Mouse (Mus musculus) ovary, adult 18-20 months (tissue): Measurements from ENCODE around the gene 4930518I15Rik.
"Not testable (repeated sequence)": the region's sequence is repeated elsewhere in the genome, so short reads cannot be mapped to it uniquely, and the experiment has no call there.

Experiments used
- DNase-seq: peaks from one replicate; pipeline ENCODE4 v3.0.0; 2022; ENCODE audit warnings: low spot score, mixed read lengths

The 4930518I15Rik gene

DNA sequence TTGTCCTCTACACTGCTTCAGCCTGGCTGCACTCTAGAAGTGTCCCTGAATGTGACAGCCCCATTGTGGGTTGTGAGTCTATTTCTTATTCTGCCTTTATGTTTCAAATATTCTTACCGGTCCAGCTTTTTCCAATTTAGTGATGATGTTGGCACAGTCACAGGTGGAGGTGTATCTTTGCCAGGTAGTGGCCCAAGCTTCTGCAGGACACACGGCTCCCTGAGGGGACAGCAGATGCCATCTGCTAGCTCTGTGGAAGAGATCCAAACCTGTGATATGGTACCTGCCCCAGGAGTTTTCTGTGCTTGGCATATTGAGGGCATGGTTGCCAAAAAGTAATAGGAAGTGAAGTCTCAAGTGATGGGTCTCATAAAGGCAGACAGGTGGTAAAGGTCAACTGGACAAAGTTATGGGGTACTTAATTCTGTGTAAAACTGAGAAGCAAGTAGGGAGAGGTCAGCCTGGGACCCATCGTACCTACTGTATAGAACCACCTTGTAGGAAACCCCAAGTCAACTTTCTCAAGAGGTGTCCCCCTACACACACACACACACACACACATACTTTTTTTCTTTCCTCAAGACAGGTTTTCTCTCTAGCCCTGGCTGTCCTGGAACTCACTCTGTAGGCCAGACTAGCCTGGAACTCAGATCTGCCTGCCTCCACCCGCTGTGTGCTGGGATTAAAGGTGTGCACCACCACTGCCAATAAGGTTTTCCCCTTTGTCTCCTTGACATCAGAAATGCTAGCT is 17.2 kb upstream of the 4930518I15Rik start:
- DNase-seq, result no peak

DNA sequence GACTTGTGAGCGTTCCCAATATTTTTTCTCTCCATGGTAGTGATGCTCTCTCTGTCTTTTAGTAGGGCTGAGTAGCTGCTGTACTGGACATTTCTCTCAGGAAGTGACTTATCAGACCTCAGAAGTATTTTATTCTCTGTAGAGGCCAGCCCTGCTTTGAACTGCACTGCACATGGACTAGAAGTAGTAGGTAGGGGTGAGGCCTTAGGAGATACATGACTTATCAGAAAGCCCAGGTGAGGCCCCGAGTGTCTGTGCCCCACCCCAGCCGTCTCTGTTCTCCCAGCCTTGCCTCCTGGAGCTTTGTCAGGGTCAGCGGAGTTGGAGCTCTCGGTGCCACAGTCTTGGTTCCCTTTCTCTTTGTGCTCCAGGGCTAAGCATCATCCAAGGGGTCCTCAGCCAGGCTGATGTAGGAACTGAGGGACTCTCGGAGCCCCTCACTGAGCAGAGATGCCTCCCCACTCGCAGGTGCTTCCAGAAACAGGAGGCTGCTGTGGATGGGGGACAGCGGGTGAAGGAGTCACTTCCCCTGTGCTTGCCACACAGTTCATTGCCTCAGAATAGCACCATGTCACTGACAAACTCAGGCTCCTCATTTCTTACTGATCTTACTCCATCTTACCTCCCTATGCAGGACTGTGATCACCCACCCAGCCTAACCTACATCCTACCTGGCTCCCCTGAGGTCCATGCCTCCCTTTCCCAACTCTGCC is 16.5 kb upstream of the 4930518I15Rik start:
- no peak for DNase-seq

DNA sequence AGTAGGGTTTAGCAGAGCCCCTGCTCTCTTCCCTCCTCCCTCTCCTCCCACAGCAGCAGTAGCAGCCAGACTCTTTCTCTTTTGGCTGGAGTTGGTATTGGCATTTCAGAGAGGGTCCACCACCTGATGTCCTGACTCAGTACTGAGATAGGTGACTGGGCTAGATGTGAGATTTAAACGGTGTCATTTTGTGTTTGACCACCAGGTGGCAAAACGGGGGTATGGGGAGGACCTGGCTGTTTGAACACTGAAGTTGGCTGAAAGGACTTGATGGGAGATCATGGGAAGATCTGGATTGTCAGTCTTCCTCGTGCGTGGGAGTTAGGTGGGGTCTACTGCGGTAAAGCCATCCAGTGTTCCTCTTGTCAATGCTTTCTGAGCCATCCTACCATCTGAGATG is 15.9 kb upstream of the 4930518I15Rik start:
- DNase-seq, result no peak

DNA sequence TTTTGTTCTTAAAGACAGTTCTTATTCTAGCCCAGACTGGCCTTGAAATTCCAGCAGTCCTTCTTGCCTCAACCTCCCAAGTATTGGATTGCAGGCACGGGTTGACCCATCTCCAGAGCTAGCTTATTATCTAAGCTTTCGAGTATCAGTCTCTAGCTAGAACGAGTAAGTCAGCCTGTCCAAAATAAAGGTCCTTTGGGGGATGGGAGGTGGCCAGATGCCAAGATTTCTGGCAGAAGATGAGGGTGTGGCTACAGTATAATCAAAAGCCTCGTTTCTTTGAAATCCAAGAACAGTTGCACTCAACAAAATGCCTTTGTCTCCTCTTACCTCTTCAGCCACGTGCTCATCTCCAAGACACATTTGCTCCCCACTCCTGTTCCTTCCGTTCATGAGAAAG is 12.8 kb upstream of the 4930518I15Rik start:
- DNase-seq, result peak; percentile 55

DNA sequence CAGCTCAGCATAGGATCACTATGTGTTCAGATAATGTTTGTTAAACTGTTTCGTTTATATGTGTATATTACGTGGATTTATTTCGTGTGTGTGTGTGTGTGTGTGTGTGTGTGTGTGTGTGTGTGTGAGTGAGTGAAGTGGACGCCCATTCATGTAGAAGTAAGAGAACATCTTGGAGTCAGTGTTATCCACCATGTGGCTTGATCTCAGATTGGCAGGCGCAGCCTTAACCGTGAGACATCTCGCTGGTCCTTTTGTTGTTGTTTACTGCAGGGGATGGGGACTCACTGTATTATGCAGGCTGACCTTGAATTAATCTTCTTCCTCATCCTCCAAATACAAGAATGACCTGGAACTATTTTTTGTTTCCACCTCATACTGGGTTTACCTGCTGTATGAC is 11.8 kb upstream of the 4930518I15Rik start:
- DNase-seq, result no peak

DNA sequence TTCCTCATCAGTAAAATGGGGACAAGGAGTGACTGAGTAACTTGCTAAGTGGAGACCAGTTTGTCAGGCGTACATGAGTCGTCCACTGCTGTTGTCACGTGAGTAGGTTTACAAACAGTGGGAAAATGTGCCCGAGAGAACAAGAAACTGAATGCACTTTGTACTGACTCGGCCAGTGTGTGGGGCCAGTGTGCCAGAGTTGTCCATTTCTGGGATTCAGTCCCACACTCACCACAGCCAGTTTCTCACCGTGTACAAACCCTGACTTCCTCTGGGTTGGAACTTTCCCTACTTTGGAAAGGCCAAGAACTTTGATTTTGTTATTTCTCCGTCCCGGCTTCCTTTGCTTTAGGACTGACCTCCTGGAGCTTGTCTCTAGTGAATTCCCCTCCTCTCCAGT is 11.2 kb upstream of the 4930518I15Rik start:
- DNase-seq, result no peak

DNA sequence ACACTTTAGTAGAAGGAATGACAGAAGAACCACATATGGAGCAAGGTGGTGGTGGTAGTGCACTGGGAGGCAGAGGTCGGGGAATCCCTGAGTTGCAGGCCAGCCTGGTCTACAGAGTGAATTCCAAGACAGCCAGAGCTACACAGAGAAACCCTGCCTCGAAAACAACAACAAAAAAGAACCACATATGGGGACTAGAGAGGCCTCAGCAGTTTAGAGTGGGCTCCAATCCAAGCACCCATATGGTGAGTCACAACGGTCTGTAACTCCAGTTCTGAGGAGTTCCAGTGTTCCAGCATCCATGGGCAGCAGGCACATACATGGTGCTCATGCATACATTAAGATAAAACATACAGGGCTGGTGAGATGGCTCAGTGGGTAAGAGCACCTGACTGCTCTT is 6.7 kb upstream of the 4930518I15Rik start:
- DNase-seq, result no peak

DNA sequence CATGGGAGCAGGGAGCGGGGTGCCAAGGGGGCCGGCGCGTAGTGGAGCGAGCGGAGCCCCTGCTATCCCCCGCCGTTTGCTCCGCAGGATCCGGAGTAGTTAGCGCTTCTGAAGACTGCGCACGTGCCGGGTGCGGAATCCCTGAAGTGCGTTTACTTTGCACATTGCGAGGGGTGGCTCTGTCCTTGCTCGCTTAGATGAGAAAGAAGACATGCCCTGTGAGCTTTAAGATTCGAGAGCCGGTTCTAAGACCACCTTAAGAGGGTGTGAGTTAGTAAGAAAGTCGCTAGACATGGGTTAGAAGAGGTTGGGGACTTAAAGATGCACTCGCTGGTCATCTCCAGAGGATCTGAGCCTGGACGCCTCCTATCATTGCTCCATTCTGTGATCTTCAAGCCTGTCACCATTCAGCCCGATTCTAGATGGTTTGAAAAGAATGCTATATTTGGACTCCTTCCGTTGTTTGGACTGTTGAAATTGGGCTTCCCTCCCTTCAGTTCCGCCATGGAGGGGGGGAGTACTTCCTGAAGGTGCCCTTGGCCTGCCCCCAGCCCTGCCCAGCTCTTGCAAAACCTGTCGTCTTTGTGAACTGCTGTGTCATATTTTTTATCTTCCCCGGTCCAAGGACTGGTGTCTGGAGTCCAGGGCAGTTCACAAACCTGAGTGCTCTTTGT is 5.9 kb upstream of the 4930518I15Rik start:
- peak; percentile 53 for DNase-seq

DNA sequence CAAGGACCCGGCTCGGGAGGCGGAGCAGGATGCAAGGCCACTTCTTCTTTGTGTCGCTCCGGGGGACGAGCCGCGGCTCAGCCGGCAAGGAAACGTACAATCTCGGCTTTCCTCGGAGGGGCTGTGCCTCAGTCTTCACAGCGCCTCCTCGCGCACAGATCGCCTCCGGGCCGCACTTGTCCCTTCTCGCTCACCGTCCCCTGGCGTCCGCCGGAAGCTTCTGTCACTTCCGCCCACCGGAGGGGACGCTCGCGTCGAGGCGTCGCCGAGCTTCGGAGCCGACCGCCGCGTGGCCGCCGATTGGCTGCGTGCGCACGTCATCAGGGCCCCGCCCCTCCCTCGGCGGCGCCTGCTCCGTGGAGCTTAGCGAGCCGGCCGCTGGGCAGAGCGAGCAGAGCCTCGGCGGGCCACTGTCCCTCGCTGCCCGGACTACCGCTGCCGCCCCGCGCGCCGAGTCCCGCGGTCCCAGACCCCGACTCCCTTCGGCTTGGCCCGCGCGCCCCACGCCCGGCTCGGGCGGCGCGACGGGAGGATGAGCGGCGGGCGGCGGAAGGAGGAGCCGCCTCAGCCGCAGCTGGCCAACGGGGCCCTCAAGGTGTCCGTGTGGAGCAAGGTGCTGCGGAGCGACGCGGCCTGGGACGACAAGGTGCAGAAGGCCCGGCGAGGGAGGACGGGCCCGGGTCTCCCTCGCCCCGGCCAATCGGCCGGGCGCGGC is 5.2 kb upstream of the 4930518I15Rik start, which contains the start of gene Rab5if:
Gene Rab5if (plus strand): TSS at position 357 of the 715 bp plus-strand sequence.
- DNase-seq, result peak; percentile 96

DNA sequence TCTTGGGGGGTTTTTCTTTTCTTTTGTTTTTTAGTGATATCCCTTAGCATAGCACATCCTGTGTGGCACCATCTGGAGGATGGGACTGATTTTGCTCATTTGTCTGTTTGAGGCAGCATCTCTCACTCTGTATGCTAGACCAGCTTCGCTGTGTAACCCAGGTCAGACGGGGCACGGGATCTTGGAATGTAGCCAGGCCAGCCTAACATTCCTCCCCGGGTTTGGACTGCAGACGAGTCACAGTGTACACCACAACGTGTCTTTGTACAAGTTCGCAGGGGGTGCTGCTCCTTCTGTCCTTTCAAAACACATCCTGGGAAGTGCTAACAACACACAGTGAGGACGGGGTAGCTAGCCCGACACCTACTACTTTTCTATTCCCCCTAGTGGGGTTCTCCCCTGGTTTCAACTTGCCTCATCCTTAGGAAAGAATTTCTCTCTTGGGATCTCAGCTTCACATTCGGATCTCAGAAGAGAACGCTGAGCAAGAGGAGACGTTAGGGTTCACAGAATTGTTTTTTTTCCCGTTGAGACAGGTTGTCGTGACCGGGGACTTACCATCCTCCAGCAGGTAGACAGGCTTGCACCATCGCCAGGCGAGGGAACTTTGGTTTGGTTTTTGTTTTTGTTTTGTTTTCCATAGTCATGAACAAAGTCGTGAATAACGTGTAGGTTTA is 4.4 kb upstream of the 4930518I15Rik start:
- no peak for DNase-seq

DNA sequence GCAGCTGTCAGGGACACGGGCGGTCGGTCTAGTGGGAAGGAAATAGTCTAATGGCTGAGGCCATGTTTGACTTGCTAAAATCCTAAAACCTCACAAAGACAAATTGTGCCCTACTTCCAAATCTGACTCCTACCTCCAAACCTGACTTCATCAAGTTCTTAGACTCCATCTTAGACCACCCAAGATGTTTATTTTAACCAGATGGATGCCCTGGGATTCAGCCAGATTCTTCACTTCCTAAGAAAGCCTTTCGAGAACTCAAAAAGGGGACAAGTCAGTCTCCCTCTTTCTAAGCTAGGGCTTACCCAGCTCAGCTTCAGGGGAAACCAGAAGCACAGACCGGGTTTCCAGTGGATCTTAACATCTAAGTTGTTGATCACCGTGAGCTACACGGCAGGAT is 925 bp upstream of the 4930518I15Rik start:
- no peak for DNase-seq

DNA sequence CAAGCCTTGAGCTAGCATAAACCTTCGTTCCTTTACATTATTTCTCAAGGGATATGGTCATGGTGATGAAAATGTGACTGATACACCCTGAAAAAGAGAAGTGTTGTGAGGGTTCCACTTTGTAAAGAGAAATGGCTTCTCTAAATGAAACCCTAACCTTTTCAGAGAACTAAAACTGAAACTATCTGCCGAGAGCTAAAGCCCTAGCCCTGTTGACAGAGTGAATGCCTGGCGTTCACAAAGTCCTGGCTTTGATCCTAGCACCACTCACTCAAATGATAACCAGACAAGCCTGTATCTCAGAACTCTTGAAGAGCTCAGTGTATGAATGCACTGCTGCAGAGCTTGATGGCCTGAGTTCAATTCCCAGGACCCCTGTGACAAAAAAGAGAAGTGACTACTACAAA is 358 bp downstream of the 4930518I15Rik start:
- DNase-seq, result no peak

DNA sequence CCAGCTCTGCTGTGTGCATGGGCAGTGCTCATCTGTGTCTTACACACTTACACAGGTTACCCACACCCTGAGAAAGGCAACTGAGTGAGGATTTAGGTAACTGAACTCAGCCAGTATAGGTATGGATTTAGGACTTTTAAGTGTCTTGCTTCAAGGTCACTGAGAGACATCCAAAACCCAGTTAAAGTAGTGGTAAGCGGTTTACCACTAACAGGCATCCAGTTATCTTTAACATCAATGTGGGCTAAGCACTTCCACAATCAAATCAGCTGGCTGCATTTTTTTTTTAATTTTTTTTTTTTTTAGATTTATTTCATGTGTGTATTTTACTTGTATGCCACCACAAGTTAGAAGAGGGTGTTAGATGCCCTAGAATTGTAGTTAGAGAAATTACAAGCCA is 1.4 kb downstream of the 4930518I15Rik start:
- DNase-seq, result no peak

DNA sequence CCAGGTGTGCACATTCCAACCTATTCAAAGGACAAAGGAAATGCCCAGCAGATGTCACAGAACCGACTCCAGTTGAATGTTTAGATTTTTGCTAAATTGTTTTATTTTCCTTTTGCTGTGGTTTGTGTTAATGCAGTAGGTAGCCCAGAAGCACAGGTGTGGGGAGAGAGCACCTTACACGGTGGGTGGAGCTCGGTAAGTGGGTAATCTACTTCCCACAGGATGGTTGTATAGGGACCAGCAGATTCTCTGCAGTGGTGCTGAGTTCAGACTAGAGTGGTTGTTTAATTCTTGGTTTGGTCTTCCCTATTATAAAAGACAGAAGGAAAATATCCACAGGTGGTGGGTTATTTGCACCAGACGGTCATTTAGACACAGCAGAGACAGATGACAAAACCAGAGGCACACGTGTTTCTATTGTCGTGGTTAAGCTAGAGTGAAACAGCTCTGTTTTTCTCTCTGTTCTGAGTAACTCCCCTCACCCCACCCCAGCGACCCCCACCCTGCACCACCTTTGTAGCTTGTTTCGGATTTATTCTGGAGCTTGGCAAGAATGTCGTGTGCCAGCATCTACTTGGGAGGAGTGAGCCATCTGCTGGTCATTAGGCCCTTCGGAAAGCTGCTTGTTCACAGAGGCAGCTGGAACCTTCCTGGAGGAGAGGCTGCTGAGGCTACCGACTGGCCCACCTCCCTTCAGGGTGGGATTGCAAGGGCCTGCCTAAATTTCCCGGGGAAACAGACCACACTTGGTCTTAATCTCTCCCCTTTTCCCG is 3.6 kb downstream of the 4930518I15Rik start:
- not testable (repeated sequence) for DNase-seq

DNA sequence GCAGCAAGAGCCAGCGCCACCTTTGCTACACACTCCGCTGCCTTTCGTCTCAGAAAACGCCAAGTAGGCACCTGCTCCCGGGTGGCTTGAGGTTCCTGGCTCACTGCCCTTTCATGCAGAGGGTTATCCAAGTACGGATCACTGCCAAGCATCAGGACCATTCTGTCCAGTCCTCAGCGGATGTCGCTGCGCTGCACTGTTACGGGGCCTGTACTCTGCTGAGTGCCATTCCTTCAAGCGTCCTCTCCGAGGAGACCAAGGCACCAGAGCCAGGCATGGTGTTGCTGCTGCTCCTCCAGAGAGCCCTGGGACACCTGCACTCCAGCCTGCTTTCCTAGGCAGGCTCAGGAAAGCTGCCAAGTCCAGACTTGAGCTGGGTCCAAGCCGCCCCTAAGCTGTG is 4.2 kb downstream of the 4930518I15Rik start:
- not testable (repeated sequence) for DNase-seq

DNA sequence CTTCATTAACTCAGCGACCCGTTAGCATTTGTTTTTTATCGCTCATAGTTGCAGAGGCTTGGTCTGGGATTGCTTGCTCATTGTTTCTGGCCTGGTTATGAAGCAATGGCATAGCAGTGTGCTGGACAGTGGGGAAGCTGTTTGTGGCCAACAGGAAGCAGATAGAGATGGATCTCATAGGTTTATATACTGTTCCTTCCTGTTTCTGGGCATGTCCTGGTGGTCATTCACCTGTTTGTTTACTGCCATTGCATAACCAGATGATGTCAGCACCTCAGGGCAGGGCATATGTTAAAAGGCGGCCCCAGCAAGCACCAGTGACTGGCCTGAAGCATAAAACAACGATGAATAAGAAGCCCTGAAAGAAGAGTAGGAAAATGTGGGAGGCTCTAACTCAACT is 7.2 kb downstream of the 4930518I15Rik start:
- DNase-seq, result no peak

DNA sequence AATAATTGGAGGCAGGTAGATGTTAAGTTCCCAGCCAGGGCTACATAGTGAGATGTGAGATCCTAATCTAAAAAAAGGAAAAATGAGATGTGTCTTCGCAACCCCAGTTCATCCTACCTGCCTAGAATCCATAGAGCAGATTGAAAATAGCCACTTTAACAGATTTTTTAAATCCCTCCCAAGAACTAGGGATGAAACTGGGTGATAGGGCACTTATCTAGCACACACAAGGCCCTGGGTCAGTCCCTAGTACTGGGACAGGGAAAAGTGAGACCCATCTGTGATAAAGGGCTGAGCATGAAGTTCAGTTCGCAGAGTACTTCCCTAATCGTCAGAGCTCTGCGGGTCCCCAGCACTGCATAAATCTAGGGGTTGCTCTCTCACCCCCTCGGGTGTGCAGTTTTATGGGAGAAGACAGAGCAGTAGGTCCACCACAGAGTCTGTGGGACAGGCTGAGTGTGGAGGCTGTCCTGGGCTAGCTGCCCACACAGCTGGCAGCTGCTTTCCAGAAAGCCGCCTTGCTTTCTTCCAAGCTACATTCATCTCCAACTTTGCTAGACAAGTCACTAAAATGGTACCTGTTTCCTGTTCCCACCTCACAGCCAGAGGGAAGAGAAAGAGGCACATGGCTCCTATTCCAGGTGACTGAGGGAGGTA is 9.1 kb downstream of the 4930518I15Rik start:
- DNase-seq, result no peak

DNA sequence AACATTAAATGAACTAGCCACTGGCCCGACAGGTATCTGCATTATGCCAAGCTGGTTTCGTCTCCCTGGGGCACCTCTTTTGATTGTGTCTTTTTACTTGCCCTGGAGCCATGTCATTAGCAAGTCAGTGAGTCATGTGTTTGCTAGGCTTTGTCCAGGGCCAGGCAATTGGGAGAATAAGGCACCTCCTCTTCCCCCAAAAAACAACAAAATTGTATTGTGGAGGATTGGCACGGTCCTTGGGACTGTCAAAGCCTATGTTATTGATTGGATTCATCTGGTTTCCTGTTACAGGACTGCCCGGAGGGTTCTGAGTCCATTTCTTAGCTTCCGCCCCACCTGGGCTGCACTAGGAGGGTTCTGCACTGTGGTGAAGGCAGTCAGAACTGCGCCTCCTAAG is 10.1 kb downstream of the 4930518I15Rik start:
- DNase-seq, result no peak

DNA sequence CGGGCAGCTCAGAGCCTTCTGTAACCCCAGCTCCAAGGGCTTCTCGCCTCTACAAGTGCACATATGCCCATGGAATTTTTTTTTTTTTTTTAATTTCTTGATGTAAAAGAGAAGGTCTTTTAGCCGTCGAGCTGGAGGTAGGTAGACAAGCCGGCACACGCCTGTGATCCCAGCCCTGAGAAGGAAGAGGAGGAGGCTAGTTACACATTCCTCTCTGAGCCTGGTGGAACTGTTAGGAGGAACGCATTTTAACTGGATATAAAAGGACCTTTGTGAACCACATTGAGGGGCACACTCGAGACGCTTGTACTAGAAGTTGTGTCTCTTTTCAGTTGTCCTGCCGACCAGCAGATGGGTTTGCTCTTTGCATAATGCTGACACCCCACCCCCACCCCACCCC is 13.0 kb downstream of the 4930518I15Rik start:
- no peak for DNase-seq

DNA sequence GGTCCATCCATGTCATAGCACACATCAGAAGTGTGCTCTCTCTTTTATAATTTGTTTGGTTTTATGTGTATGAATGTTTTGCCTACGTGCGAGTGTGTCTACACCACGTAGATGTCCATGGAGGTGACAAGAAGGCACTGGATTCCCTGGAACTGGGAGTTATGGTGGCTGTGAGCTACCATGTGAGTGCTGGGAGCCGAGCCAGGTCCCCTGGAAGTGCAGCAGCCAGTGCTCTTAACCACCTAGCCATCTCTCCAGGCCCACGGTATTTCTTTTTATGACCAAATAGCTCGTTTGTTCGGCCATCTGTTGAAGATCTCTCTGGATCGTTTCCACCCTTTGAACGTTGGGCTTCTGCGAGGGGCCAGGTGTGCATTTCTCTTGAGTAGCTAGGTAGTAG is 14.4 kb downstream of the 4930518I15Rik start:
- DNase-seq, result no peak
